Mouse (Mus musculus): ENCODE results near the gene Cd248. TPM values are rescaled to one million over a fixed set of nuclear protein-coding genes. Genes with fewer than 3 reads are reported as not detected.

Cd248 gene
- polyA plus RNA-seq, 1 experiment: 1.9 TPM

DNA sequence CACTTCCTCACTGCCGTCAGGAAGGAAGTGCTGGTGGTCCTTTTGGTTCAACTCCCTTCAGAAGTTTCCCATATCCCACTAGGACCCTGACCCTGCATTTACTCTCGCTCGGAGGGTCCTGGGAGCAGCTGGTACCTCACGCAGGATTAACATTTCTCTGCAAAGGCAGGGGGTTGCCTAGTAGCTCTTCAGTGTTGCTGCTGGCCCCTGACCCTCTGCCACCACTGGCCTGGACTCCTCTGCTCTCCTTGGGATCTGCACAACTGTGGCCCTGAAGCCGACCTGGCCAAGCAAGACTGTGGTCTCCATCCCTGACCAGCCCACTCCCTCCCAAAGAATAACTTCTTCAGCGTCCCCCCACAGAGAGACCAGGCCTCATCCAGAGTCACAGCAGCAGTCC lies 18.6 kb upstream of the Cd248 start:
- Histone ChIP-seq H3K4me3 (replicated peaks; ENCODE audit: control insufficient read depth, low read depth, low read length) (no peak overlapping the region), H3K27ac (ENCODE audit: control insufficient read depth, insufficient read depth, low read depth, low read length, poor library complexity) (no peak overlapping the region), H3K4me1 (ENCODE audit: control insufficient read depth, insufficient read depth, low read length) (no peaks in the 10 kb centered on the region)
- 85% methylated on average over 6 of the region's 6 CpGs for WGBS
- no peak for TF ChIP-seq CTCF (IDR thresholded peaks at IDR 0.05; ENCODE audit: control insufficient read depth, insufficient read depth, low read length)
- no peak for TF ChIP-seq POLR2A (IDR thresholded peaks at IDR 0.05; ENCODE audit: borderline replicate concordance, control insufficient read depth, low read depth, low read length)

DNA sequence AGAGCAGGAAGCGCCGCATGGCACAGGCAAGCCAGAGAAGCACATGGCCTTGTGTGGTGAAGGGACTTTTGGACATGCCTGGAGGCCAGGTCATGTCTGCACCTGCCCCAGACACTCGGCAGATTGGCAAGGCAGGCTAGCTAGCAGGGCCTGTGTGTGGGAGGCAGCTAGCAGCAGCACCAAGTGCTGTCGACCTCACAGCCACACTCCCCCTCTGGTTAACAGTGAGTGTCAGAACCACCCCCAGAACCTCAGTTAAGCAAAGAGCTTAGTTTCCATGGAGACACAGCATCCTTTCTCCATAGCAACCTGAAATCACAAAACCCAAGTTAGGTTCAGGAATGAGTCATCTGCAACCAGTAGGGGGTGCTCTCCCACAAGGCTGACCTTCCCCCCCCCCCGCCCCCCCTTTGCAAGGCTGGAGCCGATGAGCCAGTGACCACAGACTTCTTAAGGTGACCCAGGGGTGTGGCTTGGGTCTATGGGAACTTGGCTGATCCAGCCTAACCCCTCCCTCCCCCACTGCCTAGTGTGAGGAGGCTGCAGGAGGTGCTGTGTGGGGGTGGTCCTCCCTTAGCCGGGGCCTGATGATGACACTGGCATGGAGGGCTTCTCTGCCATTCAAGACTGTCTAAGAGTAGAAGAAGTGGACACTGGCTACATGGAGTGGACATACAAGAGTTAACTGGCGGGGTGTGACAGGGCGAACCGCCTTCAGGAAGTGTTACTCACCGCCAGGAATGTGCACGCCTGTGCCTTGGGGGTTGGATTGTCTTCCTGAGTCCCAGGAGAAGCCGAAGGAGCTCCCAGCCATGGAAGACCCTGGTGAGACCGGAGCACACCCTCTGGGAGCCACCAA lies 17.6 kb upstream of the Cd248 start, which contains the start of gene Rin1:
Gene Rin1 (plus strand): TSS at position 435 of the 859 bp plus-strand sequence.
- 17% methylated on average over 14 of the region's 14 CpGs for WGBS
- no peaks in the 10 kb centered on the region for H3K4me1 ChIP-seq (ENCODE audit: control insufficient read depth, insufficient read depth, low read length)
- TF ChIP-seq POLR2A (IDR thresholded peaks at IDR 0.05; ENCODE audit: borderline replicate concordance, control insufficient read depth, low read depth, low read length): no peak
- TF ChIP-seq CTCF (IDR thresholded peaks at IDR 0.05; ENCODE audit: control insufficient read depth, insufficient read depth, low read length): no peak
- H3K4me3 ChIP-seq (replicated peaks; ENCODE audit: control insufficient read depth, low read depth, low read length): no peak within 1 kb of the TSS
- no peak within 1 kb of the TSS for H3K27ac ChIP-seq (ENCODE audit: control insufficient read depth, insufficient read depth, low read depth, low read length, poor library complexity)

DNA sequence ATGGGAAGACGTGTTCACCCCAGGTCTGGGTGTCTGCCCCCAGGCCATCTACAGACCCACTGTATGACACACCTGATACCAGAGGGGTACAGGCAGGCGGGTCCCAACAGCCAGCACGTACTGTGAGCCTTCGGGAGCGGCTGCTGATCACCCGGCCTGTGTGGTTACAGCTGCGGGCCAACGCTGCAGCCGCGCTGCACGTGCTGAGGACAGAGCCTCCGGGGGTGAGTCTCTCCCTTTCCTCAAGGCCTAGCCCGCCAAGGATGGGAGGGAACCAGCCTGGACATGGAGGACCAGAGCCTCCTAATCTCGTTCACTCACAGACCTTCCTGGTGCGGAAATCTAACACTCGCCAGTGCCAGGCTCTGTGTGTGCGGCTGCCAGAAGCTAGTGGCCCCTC lies 16.8 kb upstream of the Cd248 start:
- Histone ChIP-seq H3K4me1 (ENCODE audit: control insufficient read depth, insufficient read depth, low read length) (no peaks in the 10 kb centered on the region), H3K4me3 (replicated peaks; ENCODE audit: control insufficient read depth, low read depth, low read length) (no peak overlapping the region), H3K27ac (ENCODE audit: control insufficient read depth, insufficient read depth, low read depth, low read length, poor library complexity) (no peak overlapping the region)
- TF ChIP-seq POLR2A (IDR thresholded peaks at IDR 0.05; ENCODE audit: borderline replicate concordance, control insufficient read depth, low read depth, low read length) (no peak), CTCF (IDR thresholded peaks at IDR 0.05; ENCODE audit: control insufficient read depth, insufficient read depth, low read length) (no peak)
- 10% methylated on average over 17 of the region's 17 CpGs for WGBS

DNA sequence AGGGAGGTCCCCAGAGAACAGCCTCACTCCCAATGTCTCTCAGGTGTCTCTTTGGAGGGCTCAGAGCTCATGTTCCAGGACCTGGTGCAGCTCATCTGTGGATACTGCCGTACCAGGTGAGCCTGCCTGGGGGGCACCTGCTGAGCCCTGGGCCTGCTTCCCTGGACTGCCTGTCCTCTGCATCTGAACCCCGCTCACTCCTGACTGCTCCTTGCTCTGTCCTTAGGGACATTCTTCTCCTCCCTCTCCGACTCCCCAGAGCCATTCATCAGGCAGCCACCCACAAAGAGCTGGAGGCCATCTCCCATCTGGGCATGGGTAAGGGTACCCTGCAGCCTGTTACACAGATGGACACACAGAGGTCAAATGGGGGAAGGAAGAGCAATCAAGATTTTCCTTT lies 16.4 kb upstream of the Cd248 start:
- Histone ChIP-seq H3K4me3 (replicated peaks; ENCODE audit: control insufficient read depth, low read depth, low read length) (no peak overlapping the region), H3K27ac (ENCODE audit: control insufficient read depth, insufficient read depth, low read depth, low read length, poor library complexity) (no peak overlapping the region), H3K4me1 (ENCODE audit: control insufficient read depth, insufficient read depth, low read length) (no peaks in the 10 kb centered on the region)
- TF ChIP-seq CTCF (IDR thresholded peaks at IDR 0.05; ENCODE audit: control insufficient read depth, insufficient read depth, low read length) (no peak), POLR2A (IDR thresholded peaks at IDR 0.05; ENCODE audit: borderline replicate concordance, control insufficient read depth, low read depth, low read length) (no peak)
- 85% methylated on average over 3 of the region's 3 CpGs for WGBS

DNA sequence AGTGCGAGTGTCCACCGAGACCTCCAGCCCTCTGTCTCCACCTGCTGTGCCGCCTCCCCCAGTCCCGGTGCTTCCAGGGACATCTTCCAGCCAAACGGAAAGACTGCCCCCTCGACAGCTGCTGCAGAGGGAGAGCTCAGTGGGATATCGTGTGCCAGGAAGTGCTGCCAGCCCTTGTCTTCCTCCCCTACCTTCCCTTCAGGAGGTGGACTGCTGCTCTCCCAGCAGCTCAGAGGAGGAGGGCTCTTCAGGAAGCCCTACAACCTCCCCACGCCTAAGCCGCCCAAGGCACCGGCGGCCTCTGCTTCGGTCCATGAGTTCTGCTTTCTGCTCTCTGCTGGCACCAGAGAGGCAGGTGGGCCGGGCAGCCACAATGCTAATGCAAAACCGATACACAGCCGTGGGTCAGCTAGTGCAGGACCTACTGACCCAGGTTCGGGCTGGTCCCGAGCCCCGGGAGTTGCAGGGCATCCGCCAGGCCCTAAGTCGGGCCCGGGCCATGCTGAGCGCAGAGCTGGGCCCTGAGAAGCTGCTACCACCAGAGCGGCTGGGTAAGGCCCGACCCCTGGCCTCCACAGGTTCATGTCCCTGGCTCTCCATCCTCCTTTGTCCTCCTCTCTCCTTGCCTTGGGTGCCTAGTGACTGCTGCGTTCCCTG lies 15.6 kb upstream of the Cd248 start:
- 29% methylated on average over 25 of the region's 25 CpGs for WGBS
- H3K4me1 ChIP-seq (ENCODE audit: control insufficient read depth, insufficient read depth, low read length): no peaks in the 10 kb centered on the region
- TF ChIP-seq POLR2A (IDR thresholded peaks at IDR 0.05; ENCODE audit: borderline replicate concordance, control insufficient read depth, low read depth, low read length) (no peak), CTCF (IDR thresholded peaks at IDR 0.05; ENCODE audit: control insufficient read depth, insufficient read depth, low read length) (no peak)
- H3K4me3 ChIP-seq (replicated peaks; ENCODE audit: control insufficient read depth, low read depth, low read length): no peak overlapping the region
- no peak overlapping the region for H3K27ac ChIP-seq (ENCODE audit: control insufficient read depth, insufficient read depth, low read depth, low read length, poor library complexity)

DNA sequence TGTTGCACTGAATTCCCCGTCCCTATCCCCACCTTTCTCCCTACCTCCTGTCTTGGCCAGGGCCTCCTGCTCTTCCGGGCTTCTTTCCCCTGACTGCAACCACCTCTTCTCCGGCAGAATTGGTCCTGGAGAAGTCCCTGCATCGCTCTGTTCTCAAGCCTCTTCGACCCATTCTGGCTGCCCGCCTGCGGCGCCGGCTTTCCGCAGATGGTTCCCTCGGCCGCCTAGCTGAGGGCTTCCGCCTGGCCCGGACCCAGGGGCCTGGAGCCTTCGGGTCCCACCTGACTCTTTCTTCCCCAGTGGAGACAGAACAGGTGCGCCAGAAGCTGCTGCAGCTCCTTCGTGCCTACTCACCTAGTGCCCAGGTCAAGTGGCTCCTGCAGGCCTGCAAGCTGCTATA lies 15.0 kb upstream of the Cd248 start:
- WGBS: 77% methylated on average over 17 of the region's 17 CpGs
- TF ChIP-seq POLR2A (IDR thresholded peaks at IDR 0.05; ENCODE audit: borderline replicate concordance, control insufficient read depth, low read depth, low read length): no peak
- no peak for TF ChIP-seq CTCF (IDR thresholded peaks at IDR 0.05; ENCODE audit: control insufficient read depth, insufficient read depth, low read length)
- H3K4me3 ChIP-seq (replicated peaks; ENCODE audit: control insufficient read depth, low read depth, low read length): no peak overlapping the region
- H3K27ac ChIP-seq (ENCODE audit: control insufficient read depth, insufficient read depth, low read depth, low read length, poor library complexity): no peak overlapping the region
- H3K4me1 ChIP-seq (ENCODE audit: control insufficient read depth, insufficient read depth, low read length): no peaks in the 10 kb centered on the region

DNA sequence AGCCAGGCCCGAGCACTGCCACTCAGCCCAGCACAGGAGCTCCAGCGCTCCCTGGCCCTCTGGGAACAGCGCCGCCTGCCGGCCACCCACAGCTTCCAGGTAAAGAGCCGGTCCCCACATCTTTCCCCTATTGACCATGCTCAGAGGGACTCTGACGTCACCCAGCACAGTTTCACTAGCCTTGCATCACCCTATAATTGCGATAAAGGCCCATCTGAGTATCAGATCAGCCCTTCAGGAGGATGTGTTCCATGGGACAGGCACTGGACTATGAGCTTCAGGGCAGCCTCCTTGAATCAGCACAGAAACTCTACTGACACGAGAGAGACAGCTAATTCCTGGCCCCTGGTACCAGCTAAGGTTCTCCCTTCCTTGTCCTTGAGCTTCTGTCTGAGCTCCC lies 14.0 kb upstream of the Cd248 start:
- no peak overlapping the region for H3K27ac ChIP-seq (ENCODE audit: control insufficient read depth, insufficient read depth, low read depth, low read length, poor library complexity)
- H3K4me3 ChIP-seq (replicated peaks; ENCODE audit: control insufficient read depth, low read depth, low read length): no peak overlapping the region
- no peaks in the 10 kb centered on the region for H3K4me1 ChIP-seq (ENCODE audit: control insufficient read depth, insufficient read depth, low read length)
- TF ChIP-seq POLR2A (IDR thresholded peaks at IDR 0.05; ENCODE audit: borderline replicate concordance, control insufficient read depth, low read depth, low read length): no peak
- TF ChIP-seq CTCF (IDR thresholded peaks at IDR 0.05; ENCODE audit: control insufficient read depth, insufficient read depth, low read length): peak; percentile 63; the same call in 1 of the 2 replicates
- 39% methylated on average over 9 of the region's 9 CpGs for WGBS

DNA sequence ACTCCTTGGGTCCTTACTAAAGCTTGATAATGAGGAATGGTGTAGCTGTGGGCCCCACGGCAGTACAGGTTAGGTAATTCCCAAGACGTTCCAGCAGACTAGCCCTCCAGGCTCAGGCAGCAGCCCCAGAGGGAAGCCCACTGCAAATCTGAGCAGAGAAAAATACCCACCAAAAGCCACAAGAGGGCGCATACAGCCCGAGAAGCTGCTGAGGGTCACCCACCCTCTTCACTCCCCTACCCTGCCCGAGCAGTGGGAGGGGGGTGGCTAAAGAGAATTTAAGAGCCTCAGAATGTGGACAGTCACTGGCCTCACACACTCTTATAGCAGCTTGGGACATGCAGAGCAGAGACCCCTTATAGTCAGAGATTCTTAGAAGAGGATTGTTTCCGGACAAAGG lies 11.6 kb upstream of the Cd248 start:
- 15% methylated on average over 6 of the region's 6 CpGs for WGBS
- Histone ChIP-seq H3K4me3 (replicated peaks; ENCODE audit: control insufficient read depth, low read depth, low read length) (no peak overlapping the region), H3K27ac (ENCODE audit: control insufficient read depth, insufficient read depth, low read depth, low read length, poor library complexity) (no peak overlapping the region), H3K4me1 (ENCODE audit: control insufficient read depth, insufficient read depth, low read length) (no peaks in the 10 kb centered on the region)
- peak; percentile 48 for TF ChIP-seq CTCF (IDR thresholded peaks at IDR 0.05; ENCODE audit: control insufficient read depth, insufficient read depth, low read length)
- no peak for TF ChIP-seq POLR2A (IDR thresholded peaks at IDR 0.05; ENCODE audit: borderline replicate concordance, control insufficient read depth, low read depth, low read length)
